Mouse (Mus musculus): ENCODE measurements at regions not wholly inside any gene's neighbourhood (a gene's known extent, or its start where the extent isn't known, plus 50 kb on each side); places are given as distances from the start of the nearest gene placed in this dataset.

GRCm38 (mm10) chr13:83399381-83399780, 104.5 kb upstream of the Mef2c start:
- no peak overlapping the region for H3K27ac ChIP-seq (ENCODE audit: insufficient read depth, low read depth)
- no peak for DNase-seq (ENCODE audit: extremely low read depth)
- TF ChIP-seq SIN3A (IDR thresholded peaks at IDR 0.05; ENCODE audit: low read length) (no peak), USF2 (conservative IDR thresholded peaks at IDR 0.05; ENCODE audit: low read depth, low read length) (no peak), POLR2A (IDR thresholded peaks at IDR 0.05; ENCODE audit: low read depth, low read length) (no peak), BHLHE40 (IDR thresholded peaks at IDR 0.05; ENCODE audit: low read depth, low read length) (0 out of 2 replicates have a peak, but pooled peaks have one; percentile 19), ZC3H11A (IDR thresholded peaks at IDR 0.05; ENCODE audit: low read depth, low read length) (no peak), RAD21 (IDR thresholded peaks at IDR 0.05; ENCODE audit: low read depth, low read length) (no peak)
- no peak overlapping the region for H3K9ac ChIP-seq (ENCODE audit: insufficient read depth, low read depth)
- no peaks in the 10 kb centered on the region for H3K36me3 ChIP-seq (replicated peaks in 1 of 2; ENCODE audit: control insufficient read depth in 1 of 2, insufficient read depth in 1 of 2, low read length in 1 of 2)
- no peaks in the 10 kb centered on the region for H3K27me3 ChIP-seq (replicated peaks)
- H3K4me3 ChIP-seq (replicated peaks in 1 of 3; ENCODE audit: low read depth in 2 of 3, low read length in 2 of 3, poor library complexity in 1 of 3), result no peak overlapping the region
- no peak overlapping the region for H3K4me2 ChIP-seq (ENCODE audit: insufficient read depth, low read depth, poor library complexity, severe bottlenecking)
- H3K9me3 ChIP-seq (replicated peaks; ENCODE audit: low read length), result no peaks in the 10 kb centered on the region
- dilution Hi-C loops (cut with MboI; ENCODE audit: extremely low pct_ligation_motif_present, extremely low pct_unique_long_range_greater_than_20kb, low sequenced_read_pairs), result no loop called here
- H3K79me2 ChIP-seq (replicated peaks; ENCODE audit: control insufficient read depth, extremely low read depth, insufficient read depth, poor library complexity, severe bottlenecking), result no peaks in the 10 kb centered on the region
- in situ Hi-C loops (cut with MboI; ENCODE audit: low pct_ligation_motif_present, low pct_unique_long_range_greater_than_20kb, low sequenced_read_pairs), result no loop called here
- H3K4me1 ChIP-seq (ENCODE audit: control insufficient read depth in 1 of 2, insufficient read depth in 2 of 2), result no peaks in the 10 kb centered on the region

- H3K4me1 ChIP-seq (ENCODE audit: control insufficient read depth in 1 of 2, insufficient read depth in 2 of 2), result no peaks in the 10 kb centered on the region
- H3K27ac ChIP-seq (ENCODE audit: insufficient read depth, low read depth), result no peak overlapping the region
- TF ChIP-seq NRF1 (IDR thresholded peaks at IDR 0.05; ENCODE audit: low read depth, low read length) (no peak), BHLHE40 (IDR thresholded peaks at IDR 0.05; ENCODE audit: low read depth, low read length) (no peak), MXI1 (IDR thresholded peaks at IDR 0.05; ENCODE audit: low read depth, low read length) (no peak), CTCF (conservative IDR thresholded peaks at IDR 0.05 in 1 of 2, IDR thresholded peaks at IDR 0.05 in 1 of 2; ENCODE audit: low read depth in 2 of 2, low read length in 2 of 2) (no peak), KAT2A (IDR thresholded peaks at IDR 0.05; ENCODE audit: insufficient replicate concordance, low read length) (no peak), GABPA (IDR thresholded peaks at IDR 0.05; ENCODE audit: insufficient replicate concordance, low read depth, low read length) (no peak), MAFK (IDR thresholded peaks at IDR 0.05; ENCODE audit: insufficient replicate concordance, low read length) (no peak), RAD21 (IDR thresholded peaks at IDR 0.05; ENCODE audit: low read depth, low read length) (no peak), ELF1 (IDR thresholded peaks at IDR 0.05; ENCODE audit: low read depth, low read length) (no peak), EP300 (IDR thresholded peaks at IDR 0.05; ENCODE audit: low read length) (no peak), JUND (conservative IDR thresholded peaks at IDR 0.05; ENCODE audit: low read depth, low read length) (no peak), ZNF384 (IDR thresholded peaks at IDR 0.05; ENCODE audit: low read depth, low read length) (no peak), CHD1 (IDR thresholded peaks at IDR 0.05; ENCODE audit: low read depth, low read length) (no peak), MAZ (IDR thresholded peaks at IDR 0.05; ENCODE audit: low read depth, low read length) (no peak)
- H3K4me3 ChIP-seq (replicated peaks in 1 of 3; ENCODE audit: low read depth in 2 of 3, low read length in 2 of 3, poor library complexity in 1 of 3), result no peak overlapping the region
- dilution Hi-C loops (cut with MboI; ENCODE audit: extremely low pct_ligation_motif_present, extremely low pct_unique_long_range_greater_than_20kb, low sequenced_read_pairs), result no loop called here
- DNase-seq (ENCODE audit: extremely low read depth), result no peak
- no peak overlapping the region for H3K9ac ChIP-seq (ENCODE audit: insufficient read depth, low read depth)
- no peaks in the 10 kb centered on the region for H3K36me3 ChIP-seq (replicated peaks in 1 of 2; ENCODE audit: control insufficient read depth in 1 of 2, insufficient read depth in 1 of 2, low read length in 1 of 2)
- no peaks in the 10 kb centered on the region for H3K9me3 ChIP-seq (replicated peaks; ENCODE audit: low read length)
- no peak overlapping the region for H3K4me2 ChIP-seq (ENCODE audit: insufficient read depth, low read depth, poor library complexity, severe bottlenecking)
- H3K27me3 ChIP-seq (replicated peaks), result no peaks in the 10 kb centered on the region
- in situ Hi-C loops (cut with MboI; ENCODE audit: low pct_ligation_motif_present, low pct_unique_long_range_greater_than_20kb, low sequenced_read_pairs), result no loop called here
- H3K79me2 ChIP-seq (replicated peaks; ENCODE audit: control insufficient read depth, extremely low read depth, insufficient read depth, poor library complexity, severe bottlenecking), result no peaks in the 10 kb centered on the region
Measured at GRCm38 (mm10) chr13:83439619-83440436, 64.0 kb upstream of the Mef2c start.
